Mouse (Mus musculus) naive thymus-derived CD4-positive, alpha-beta T cell, adult 5 months (primary cell): Measurements from ENCODE around the gene Med21. TPM values are rescaled to one million over a fixed set of nuclear protein-coding genes. Genes with fewer than 3 reads are reported as not detected.

Source experiments
- polyA plus RNA-seq: library from polyadenylated mRNA; unstranded; fragments of 100-300 nt; shearing (Covaris generic); gene quantifications from one replicate; pipeline ENCODE4 v1.2.1, GENCODE M21; 2017

The Med21 gene
- 78.2 TPM for polyA plus RNA-seq

DNA sequence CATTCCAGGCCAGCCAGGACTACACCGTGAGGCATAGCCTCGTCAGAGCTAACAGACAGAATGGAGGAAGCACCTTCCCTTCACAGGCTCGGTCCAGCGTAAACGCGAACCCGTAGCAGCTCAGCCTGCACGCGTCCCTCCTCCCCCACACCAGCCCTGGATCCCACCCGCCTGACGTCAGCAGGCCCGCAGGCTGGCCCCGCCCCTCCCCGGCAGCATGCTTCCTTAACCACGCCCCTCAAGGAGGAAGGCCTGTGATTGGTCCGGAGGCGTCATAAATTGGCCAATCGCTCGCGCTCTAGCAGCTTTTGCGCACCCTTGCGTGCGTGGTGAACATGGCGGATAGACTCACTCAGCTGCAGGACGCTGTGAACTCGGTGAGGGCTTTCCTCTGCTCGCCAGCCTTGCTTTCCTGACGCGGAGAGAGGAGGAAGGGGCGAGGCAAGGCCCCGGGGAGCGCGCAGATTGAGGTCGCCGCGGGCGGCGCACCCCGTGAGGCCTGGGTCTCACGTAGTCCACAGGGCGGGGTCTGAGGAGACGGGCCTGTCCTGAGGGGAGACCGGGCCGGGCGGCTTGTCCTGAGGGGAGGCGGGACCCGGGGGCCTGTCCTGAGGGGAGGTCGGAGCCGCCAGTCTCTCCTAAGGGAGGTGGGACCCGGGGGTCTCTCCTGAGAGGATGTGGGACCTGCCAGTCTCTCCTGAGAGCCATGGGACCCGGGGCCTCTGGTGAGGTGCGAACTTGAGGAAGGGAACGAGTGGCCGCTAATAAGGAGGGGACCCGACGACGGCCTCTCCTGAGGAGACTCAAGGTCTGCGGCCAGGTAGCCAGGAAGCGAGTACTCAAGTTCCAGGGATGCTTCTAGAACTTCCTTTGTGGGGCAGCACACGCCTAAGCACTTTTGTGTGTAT lies at the start of gene Med21, which contains the start of gene Tm7sf3:
Gene Med21, plus strand, starts transcription at position 272 of the 908 bp plus-strand sequence.
Gene Tm7sf3, minus strand, starts transcription at position 549 of the 908 bp plus-strand sequence.

Other genes with a start within 250 kb of the Med21 start
- gene Itpr2, start 140.3 kb upstream of the Med21 start, polyA plus RNA-seq = 230 TPM
- 122 TPM for gene Fgfr1op2, start 65.3 kb upstream of the Med21 start, polyA plus RNA-seq
- gene Ints13, start 64.7 kb upstream of the Med21 start, polyA plus RNA-seq = 109 TPM
- gene Tm7sf3, start 277 bp downstream of the Med21 start, polyA plus RNA-seq = 12.7 TPM
- 18.9 TPM for gene Stk38l, start 82.4 kb downstream of the Med21 start, polyA plus RNA-seq
- gene Arntl2, start 153.5 kb downstream of the Med21 start, polyA plus RNA-seq = 0.41 TPM
- gene Smco2, start 207.6 kb downstream of the Med21 start, polyA plus RNA-seq = not detected
- gene Ppfibp1, start 245.9 kb downstream of the Med21 start, polyA plus RNA-seq = 3.9 TPM